Mouse (Mus musculus) forebrain, embryonic 16.5 days (tissue): ENCODE data around the gene Igfbp6. TPM values are rescaled to one million over a fixed set of nuclear protein-coding genes. Genes with fewer than 3 reads are reported as not detected.

Source experiments
- ATAC-seq: fragments of 200-750 bp; cut with Nextera tagmentation; 2 replicates; pipeline ENCODE4 v1.8.0; 2017; ENCODE audit warnings: mild to moderate bottlenecking, moderate library complexity
- H3K27ac ChIP-seq: fragments of 300-500 bp; sonication (generic); 2 replicates; pipeline ENCODE4 v1.5.1; 2014; ENCODE audit warnings: low read length, control low read depth
- H3K27me3 ChIP-seq: fragments of 300-500 bp; sonication (generic); replicated peaks from 2 replicates; pipeline ENCODE4 v1.6.1; 2014; ENCODE audit warnings: low read length; ENCODE audit not compliant: control insufficient read depth, insufficient read depth
- H3K36me3 ChIP-seq: fragments of 300-500 bp; sonication (generic); 2 replicates; pipeline ENCODE4 v1.6.1; 2014; ENCODE audit not compliant: control insufficient read depth, insufficient read depth
- H3K4me1 ChIP-seq: fragments of 300-500 bp; sonication (generic); replicated peaks from 2 replicates; pipeline ENCODE4 v1.6.1; 2014; ENCODE audit warnings: low read length; ENCODE audit not compliant: control insufficient read depth, insufficient read depth
- H3K4me2 ChIP-seq: fragments of 300-500 bp; sonication (generic); 2 replicates; pipeline ENCODE4 v1.6.1; 2014; ENCODE audit warnings: mild to moderate bottlenecking, low read length, control low read depth
- H3K4me3 ChIP-seq: fragments of 300-500 bp; sonication (generic); replicated peaks from 2 replicates; pipeline ENCODE4 v1.5.1; 2014; ENCODE audit warnings: mild to moderate bottlenecking, low read length, control low read depth
- H3K9ac ChIP-seq: fragments of 300-500 bp; sonication (generic); replicated peaks from 2 replicates; pipeline ENCODE4 v1.6.1; 2014; ENCODE audit warnings: low read depth, low read length, control low read depth
- H3K9me3 ChIP-seq: fragments of 300-500 bp; sonication (generic); 2 replicates; pipeline ENCODE4 v1.6.1; 2016; ENCODE audit warnings: low read length; ENCODE audit not compliant: control insufficient read depth
- WGBS: fragments of 180-500 bp; shearing (Covaris S2); extraction: QIAGEN DNeasy Blood & Tissue Kit; methylation state at CpG from one replicate; pipeline ENCODE4 v1.1.7; 2014; 5-methylcytosine and 5-hydroxymethylcytosine counted together
- polyA plus RNA-seq: library from polyadenylated mRNA; unstranded; fragments of >200 nt; fragmentation: Nextera tagmentation; extraction: Ambion mirVana; gene quantifications from 2 replicates; pipeline ENCODE4 v1.2.1, GENCODE M21; 2015

Gene Igfbp6
- polyA plus RNA-seq, 1 experiment from 2014 or later = 2.2 TPM

DNA sequence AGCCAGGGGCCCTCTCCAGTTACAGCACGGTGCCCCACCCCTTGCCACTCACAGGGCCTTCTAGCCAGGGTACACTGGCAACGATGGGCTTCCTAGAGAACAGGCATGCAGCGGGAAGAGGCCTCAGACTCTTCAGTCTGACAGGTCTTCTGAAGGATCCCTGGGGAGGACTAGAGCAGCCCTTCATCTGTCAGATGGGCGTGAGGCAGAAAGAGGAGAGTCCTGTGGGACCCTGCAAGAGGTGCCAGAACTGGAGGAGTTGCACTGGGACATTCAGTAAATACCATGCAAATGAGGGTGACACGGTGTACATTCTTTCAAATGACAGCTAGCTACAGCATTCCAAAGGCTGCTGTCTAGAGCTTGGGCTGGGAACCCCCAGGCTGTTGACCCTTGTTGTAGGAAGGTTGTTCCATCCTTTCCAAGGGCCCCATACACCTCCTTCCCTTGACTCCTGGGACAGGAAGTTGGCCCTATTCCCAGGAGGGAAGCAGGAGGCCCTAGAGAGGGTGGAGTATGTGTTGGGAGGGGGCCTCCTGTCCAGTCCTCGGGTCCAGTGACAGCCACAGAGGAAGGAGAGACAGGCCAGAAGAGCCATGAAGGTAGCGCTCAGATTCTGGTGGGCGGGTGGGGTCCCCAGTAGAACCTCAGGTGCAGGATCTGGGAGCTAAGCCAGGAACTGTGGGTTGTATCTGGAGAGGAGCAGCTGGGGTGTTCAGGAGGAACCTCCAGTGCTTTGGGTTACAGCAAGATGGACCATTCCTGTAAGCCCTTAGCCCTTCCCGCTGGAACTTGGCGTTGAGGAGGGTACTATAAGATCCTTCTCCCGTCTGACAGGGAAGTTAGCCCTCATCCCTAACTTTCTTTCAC, 42.3 kb upstream of the Igfbp6 start:
- H3K4me2 ChIP-seq = no peak overlapping the region
- whole genome bisulfite sequencing = 35% methylated on average over 11 of the region's 11 CpGs
- ATAC-seq = no peak
- H3K36me3 ChIP-seq = no peaks in the 10 kb centered on the region; the same call in 1 of the 2 replicates
- H3K27ac ChIP-seq = no peak overlapping the region
- peaks cover 30% of the 10 kb centered on the region for H3K4me1 ChIP-seq
- no peaks in the 10 kb centered on the region for H3K9me3 ChIP-seq
- H3K9ac ChIP-seq = no peak overlapping the region
- no peak overlapping the region for H3K4me3 ChIP-seq
- peaks cover 14% of the 10 kb centered on the region; the same call in 1 of the 2 replicates for H3K27me3 ChIP-seq

DNA sequence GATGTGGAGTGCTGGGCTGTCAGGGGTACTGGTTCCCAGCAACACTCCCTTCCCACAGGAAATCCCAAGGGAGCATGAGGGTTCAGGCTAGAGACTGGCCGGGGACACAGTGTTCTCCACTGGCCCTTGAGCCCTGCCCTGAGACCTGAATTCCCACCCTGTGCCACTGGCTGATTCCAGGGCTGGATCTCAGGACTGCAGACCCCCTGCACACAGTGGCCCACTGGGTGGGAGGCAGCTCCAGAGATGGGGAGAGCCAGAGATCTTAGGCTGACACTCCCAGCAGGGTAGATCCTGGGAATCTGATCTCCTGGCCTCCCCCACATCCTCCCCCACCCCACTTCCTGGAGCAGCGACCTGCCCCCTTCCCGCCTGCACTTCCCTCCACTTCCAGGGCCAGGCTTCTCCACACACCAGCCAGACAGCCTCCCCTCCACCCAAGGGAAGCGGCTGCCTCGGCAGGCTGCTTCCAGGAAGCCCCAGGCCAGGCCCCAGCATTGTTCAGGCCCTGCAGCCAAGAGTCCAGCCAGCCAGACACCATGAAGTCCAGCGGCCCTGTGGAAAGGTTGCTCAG, 41.5 kb upstream of the Igfbp6 start:
- no peaks in the 10 kb centered on the region; the same call in 1 of the 2 replicates for H3K36me3 ChIP-seq
- H3K4me3 ChIP-seq = peak overlapping the region; percentile 0; the same call in 1 of the 2 replicates
- peaks cover 36% of the 10 kb centered on the region for H3K4me1 ChIP-seq
- WGBS = 28% methylated on average over 6 of the region's 6 CpGs
- peak overlapping the region; percentile 39 for H3K27ac ChIP-seq
- H3K4me2 ChIP-seq = no peak overlapping the region
- no peak for ATAC-seq
- peak overlapping the region; percentile 12; the same call in 1 of the 2 replicates for H3K9ac ChIP-seq
- H3K9me3 ChIP-seq = no peaks in the 10 kb centered on the region
- peaks cover 14% of the 10 kb centered on the region; the same call in 1 of the 2 replicates for H3K27me3 ChIP-seq

DNA sequence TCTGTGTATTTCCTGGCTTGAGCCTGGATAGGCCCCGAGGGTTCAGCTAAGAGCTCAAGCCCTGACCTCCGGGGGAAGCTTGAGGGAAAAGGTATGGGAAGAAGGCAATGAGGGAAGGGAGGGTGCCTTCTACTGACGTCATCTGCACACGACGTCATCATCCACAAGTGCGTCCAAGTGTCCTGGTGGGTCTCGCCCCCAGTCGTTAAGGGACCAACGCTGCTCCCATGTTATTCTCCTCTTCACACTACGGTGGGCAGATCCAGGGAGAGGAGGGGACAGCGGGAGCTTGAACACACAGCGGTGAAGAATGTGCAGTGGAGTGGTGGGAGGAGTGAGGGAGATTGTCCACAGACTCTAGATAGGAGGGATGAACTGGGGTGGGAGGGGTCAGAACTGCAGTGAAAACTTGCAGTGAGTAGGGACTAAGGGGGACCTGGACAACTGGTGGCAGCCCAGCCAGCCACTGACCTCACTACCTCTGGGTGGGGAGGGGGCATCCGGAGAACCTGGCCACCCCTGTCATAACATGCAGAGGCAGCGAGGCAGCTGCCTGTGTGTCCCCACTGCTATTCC, 40.7 kb upstream of the Igfbp6 start:
- Histone ChIP-seq H3K4me2 (no peak overlapping the region), H3K27me3 (peaks cover 14% of the 10 kb centered on the region; the same call in 1 of the 2 replicates), H3K36me3 (no peaks in the 10 kb centered on the region), H3K9ac (peak overlapping the region; percentile 30; the same call in 1 of the 2 replicates), H3K9me3 (no peaks in the 10 kb centered on the region), H3K27ac (peak overlapping the region; percentile 39; the same call in 1 of the 2 replicates), H3K4me1 (peaks cover 38% of the 10 kb centered on the region), H3K4me3 (peak overlapping the region; percentile 6)
- no peak for ATAC-seq
- 8% methylated on average over 14 of the region's 14 CpGs for WGBS

DNA sequence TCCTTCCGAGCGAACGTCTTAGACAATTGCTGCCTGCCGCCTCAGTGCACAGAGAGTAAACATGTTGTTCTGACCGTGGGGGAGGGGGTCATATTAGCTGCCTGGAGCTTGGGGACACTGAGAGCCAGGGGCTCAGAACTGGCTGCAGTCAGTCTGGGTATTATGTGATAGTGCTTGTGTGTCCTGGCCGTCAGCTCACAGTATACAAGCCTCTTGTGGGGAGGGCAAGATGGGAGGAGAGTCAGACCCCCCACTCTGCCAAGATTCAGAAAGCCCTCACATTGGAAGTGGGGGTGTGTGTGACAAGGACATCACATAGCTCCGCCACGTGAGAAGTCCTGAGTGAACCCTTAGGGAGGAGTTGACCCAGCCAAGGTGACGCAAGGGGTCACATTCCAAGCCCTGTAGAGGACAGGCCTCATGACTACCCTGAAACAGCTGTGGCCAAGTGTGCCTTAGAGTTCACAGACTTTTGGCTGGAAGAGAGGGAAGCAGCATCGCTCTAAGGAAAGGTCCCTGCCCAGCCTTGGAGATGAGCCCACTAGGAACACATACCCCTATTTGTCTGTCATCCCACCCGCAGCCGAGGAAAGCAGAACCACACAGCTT, 40.1 kb upstream of the Igfbp6 start:
- no peak overlapping the region for H3K27ac ChIP-seq
- no peaks in the 10 kb centered on the region for H3K36me3 ChIP-seq
- WGBS = 29% methylated on average over 12 of the region's 12 CpGs
- H3K4me2 ChIP-seq = no peak overlapping the region
- no peak for ATAC-seq
- peak overlapping the region; percentile 4 for H3K4me3 ChIP-seq
- H3K9me3 ChIP-seq = no peaks in the 10 kb centered on the region
- peaks cover 14% of the 10 kb centered on the region; the same call in 1 of the 2 replicates for H3K27me3 ChIP-seq
- peaks cover 38% of the 10 kb centered on the region for H3K4me1 ChIP-seq
- H3K9ac ChIP-seq = peak overlapping the region; percentile 30; the same call in 1 of the 2 replicates

DNA sequence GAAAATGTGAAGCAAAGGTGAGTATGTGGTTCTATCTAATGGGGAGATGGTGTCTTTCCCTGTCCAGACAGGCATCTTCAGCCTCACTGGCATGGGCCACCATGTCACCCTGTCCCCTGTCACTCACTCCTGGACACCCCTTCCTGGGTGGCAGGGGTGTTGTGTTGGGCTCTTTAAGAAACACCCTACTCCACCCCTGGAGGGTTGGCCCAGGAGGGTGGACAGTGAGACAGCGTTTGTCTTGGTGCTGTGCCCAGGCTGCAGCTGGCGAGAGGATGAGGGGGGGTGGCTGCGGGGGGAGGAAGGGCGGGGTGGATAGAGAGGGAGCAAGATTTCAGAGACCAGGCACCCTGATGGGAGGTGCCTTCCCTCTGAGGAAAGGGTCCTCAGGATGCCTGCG, 38.8 kb upstream of the Igfbp6 start:
- H3K9me3 ChIP-seq = no peaks in the 10 kb centered on the region
- no peak for ATAC-seq
- 41% methylated on average over 5 of the region's 5 CpGs for WGBS
- no peak overlapping the region for H3K27ac ChIP-seq
- no peak overlapping the region for H3K9ac ChIP-seq
- H3K4me1 ChIP-seq = peaks cover 33% of the 10 kb centered on the region
- no peak overlapping the region for H3K4me3 ChIP-seq
- no peak overlapping the region for H3K4me2 ChIP-seq
- no peaks in the 10 kb centered on the region for H3K36me3 ChIP-seq
- peaks cover 14% of the 10 kb centered on the region; the same call in 1 of the 2 replicates for H3K27me3 ChIP-seq

DNA sequence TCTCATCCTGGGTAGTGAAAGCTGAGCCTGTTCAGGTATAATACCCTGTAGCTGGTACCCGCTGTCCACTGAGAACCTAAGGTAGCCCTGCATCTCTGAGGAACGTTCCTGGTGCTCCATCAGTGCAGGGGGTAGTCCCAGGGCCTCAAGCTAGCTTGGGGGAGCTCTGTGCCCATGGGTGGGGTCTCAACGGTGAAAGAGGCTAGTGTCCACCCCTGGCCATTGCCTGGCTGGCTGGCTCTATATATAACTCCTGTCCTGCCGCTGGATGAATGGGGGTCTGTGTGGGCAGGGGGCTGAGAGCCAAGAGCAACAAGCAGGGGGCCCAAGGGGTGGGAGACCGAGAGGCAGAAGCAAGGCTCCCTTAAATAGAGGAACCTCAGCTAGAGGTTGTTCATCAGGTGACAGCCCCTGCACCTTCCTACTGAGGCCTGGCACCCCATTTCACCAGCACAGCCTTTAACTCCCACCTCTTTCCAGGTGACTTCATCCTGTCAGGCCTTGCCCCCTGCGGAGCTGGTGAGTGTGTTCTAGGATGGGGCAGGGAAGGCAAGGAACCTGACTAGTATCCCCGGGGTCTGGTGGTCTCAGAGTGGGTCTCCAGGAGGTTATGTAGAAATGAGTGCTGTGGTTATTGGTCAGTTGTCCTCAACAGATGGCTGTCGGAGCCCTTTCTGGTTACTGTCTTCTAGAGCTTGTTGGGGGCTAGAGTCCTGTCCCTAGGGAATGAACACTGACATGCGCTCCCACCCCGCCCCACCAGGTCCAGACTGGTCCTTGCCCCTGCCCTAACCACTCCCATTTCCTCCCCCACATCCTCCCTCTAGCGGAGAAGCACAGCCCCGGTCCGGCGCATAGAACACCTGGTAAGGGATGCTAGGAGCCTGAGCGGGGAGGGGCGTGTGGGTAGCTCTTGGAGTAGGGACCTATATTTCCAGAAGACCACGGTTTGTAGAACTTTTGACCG, 38.1 kb upstream of the Igfbp6 start:
- no peak for ATAC-seq
- WGBS = 25% methylated on average over 18 of the region's 18 CpGs
- H3K4me2 ChIP-seq = no peak overlapping the region; the same call in 1 of the 2 replicates
- no peak overlapping the region for H3K27ac ChIP-seq
- no peak overlapping the region for H3K4me3 ChIP-seq
- H3K27me3 ChIP-seq = peaks cover 11% of the 10 kb centered on the region; the same call in 1 of the 2 replicates
- H3K4me1 ChIP-seq = peaks cover 27% of the 10 kb centered on the region
- no peak overlapping the region for H3K9ac ChIP-seq
- H3K9me3 ChIP-seq = no peaks in the 10 kb centered on the region
- no peaks in the 10 kb centered on the region for H3K36me3 ChIP-seq

DNA sequence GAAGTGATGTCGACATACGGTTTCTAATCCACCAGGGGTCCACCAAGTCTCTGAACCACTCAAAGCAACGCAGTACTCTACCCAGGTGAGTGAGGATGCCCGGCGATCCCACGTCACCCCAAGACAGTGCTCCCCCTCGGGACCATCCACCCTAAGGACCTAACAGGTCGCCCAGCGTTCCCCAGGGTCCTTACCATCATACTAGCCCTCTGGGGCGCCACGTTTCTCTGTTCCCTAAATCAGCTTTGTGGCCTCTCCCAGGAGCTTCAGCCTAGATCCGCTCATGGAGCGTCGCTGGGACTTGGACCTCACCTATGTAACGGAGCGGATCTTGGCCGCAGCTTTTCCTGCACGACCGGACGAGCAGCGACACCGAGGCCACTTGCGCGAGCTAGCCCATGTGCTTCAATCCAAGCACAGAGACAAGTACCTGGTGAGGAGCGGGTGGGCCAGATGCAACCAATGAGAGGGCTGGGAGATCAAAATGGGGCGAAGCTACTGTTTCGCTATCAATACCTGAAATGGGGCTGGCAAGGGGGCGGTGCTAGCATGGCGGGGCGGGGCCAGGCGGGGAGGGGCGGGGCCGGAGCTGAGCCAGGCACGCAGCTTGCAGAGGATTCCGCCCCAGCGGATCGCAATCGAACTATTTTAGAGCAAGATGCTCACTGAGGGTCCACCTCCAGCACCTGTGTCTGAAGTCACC, 37.3 kb upstream of the Igfbp6 start:
- Histone ChIP-seq H3K9ac (0 out of 2 replicates have a peak overlapping the region, but pooled peaks have one; percentile 2), H3K4me1 (peaks cover 27% of the 10 kb centered on the region), H3K36me3 (no peaks in the 10 kb centered on the region), H3K27me3 (peaks cover 11% of the 10 kb centered on the region; the same call in 1 of the 2 replicates), H3K4me2 (peak overlapping the region; percentile 46), H3K9me3 (no peaks in the 10 kb centered on the region), H3K27ac (no peak overlapping the region), H3K4me3 (peak overlapping the region; percentile 13)
- 4% methylated on average over 38 of the region's 38 CpGs for WGBS
- no peak for ATAC-seq
